Mouse (Mus musculus): ENCODE data around the gene Mapt.
A peak's percentile ranks its signal among the peaks of the same experiment; 100 is the strongest.

The Mapt gene

GRCm38 (mm10) chr11:104278222-104278621, 47.0 kb downstream of the Mapt start:
- peak; percentile 82 for DNase-seq (ENCODE audit: low read depth, low spot score)

- no peak for DNase-seq (ENCODE audit: low read depth, low spot score)
Observed at GRCm38 (mm10) chr11:104279049-104279448, 47.9 kb downstream of the Mapt start.

GRCm38 (mm10) chr11:104279538-104279937, 48.3 kb downstream of the Mapt start:
- DNase-seq (ENCODE audit: low read depth, low spot score), result no peak

GRCm38 (mm10) chr11:104281501-104281900, 50.3 kb downstream of the Mapt start:
- no peak for DNase-seq (ENCODE audit: low read depth, low spot score)

GRCm38 (mm10) chr11:104287113-104287512, 55.9 kb downstream of the Mapt start:
- no peak for DNase-seq (ENCODE audit: low read depth, low spot score)

DNA sequence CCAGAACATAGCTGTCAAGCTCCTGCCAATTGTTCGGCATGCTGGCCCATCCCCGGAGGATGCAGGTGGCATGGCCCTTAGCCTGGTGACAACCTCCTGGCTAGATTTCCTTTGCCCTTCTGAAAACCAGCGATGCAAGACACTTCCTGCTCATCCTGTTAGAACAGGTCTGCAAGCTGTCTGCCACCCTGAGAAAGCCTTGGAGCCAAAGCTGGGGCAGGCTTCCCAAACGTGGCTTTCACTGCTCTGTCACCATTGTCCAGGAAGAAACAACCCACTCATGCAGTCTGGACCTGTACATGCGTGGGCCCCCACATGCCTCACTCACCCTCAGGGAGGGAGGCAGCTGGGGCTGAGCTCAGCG, 57.6 kb downstream of the Mapt start:
- no peak for DNase-seq (ENCODE audit: low read depth, low spot score)

- peak; percentile 90 for DNase-seq (ENCODE audit: low read depth, low spot score)
Observed at GRCm38 (mm10) chr11:104289199-104290031, 58.2 kb downstream of the Mapt start.

GRCm38 (mm10) chr11:104292443-104293220, 61.4 kb downstream of the Mapt start:
- DNase-seq (ENCODE audit: low read depth, low spot score), result no peak

DNA sequence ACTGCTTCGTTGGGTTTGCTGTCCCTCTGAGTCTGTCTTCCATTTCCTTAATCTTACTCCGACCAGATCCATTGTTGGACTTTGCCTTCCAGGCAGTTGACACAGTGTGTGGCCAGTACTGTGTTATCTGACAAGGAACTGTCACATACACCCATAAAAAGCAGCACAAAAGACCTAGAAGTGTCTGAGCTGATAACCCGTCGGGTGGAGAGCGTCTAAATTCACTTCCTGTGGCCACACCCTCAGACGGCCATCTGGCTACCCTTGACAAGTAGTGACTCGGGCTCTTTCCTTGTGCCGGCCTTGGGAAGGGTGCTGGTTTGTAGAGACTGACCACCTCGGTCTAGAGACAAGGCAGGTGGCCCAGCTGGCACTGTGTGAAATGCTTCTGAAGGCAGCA, 62.1 kb downstream of the Mapt start:
- DNase-seq (ENCODE audit: low read depth, low spot score), result no peak

DNA sequence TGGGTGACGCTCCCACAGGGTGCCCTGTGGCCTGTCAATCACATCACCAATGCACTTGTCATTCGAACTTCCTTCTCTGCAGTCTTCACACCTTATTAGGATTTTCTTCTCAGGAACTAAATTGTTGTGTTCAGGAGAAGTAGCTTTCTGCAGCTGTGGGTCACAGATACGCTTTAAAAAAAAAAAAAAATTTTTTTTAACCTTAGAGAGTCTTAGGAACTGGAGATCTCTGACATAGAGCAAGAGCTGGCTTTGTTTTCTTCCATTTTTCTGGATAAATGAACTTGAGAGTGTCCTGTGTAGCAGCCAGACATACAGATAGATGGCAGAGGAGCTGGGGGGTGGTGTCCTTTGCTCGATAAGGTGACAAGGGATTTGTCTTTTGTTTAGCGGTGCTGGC, 64.0 kb downstream of the Mapt start:
- DNase-seq (ENCODE audit: low read depth, low spot score), result no peak

GRCm38 (mm10) chr11:104295656-104296055, 64.5 kb downstream of the Mapt start:
- DNase-seq (ENCODE audit: low read depth, low spot score), result peak; percentile 18

GRCm38 (mm10) chr11:104297671-104298070, 66.5 kb downstream of the Mapt start:
- DNase-seq (ENCODE audit: low read depth, low spot score), result no peak

DNA sequence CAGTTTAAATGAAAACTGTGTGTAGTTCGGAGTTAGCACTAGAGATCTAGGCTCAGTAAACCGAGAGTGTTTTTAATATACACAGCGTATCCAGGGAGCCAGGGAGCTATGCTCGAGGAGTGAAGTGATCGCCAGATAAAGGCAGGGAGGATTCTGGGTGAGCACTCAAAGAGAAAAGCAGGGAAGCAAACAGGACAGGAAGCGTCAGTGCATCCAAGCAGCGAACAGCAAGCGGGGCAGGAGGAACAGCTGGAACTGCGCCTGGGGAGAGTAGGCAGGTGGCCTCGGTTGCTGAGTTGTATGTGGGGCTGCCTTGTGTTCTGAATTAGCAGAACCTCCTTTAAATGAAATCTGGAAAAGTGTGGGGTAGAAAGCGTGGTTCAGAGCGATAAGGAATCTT, 71.4 kb downstream of the Mapt start:
- DNase-seq (ENCODE audit: low read depth, low spot score), result no peak

- no peak for DNase-seq (ENCODE audit: low read depth, low spot score)
Observed at GRCm38 (mm10) chr11:104303088-104303960, 72.1 kb downstream of the Mapt start.

DNA sequence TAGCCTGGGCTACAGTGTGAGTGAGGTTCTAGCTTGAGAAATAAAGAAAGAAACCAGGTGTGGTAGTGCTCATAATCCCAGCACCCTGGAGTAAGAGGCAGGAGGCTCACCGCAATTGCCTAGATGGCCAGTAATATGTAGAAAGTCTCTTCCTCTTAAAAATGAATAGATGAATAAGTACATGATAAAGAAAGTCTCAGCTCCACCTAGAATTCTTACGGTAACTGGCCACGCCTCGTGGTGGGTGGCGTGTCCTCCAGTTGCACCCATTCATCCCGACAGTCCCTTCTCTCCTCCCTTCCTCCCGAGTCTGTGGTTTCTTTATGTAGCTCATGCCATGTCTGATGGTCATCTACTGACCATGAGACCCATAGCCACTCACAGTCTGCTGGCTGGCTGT, 74.5 kb downstream of the Mapt start:
- no peak for DNase-seq (ENCODE audit: low read depth, low spot score)

- no peak for DNase-seq (ENCODE audit: low read depth, low spot score)
Observed at GRCm38 (mm10) chr11:104306483-104306882, 75.3 kb downstream of the Mapt start.

GRCm38 (mm10) chr11:104307136-104307535, 75.9 kb downstream of the Mapt start:
- DNase-seq (ENCODE audit: low read depth, low spot score), result no peak

GRCm38 (mm10) chr11:104309377-104310225, 78.4 kb downstream of the Mapt start:
- DNase-seq (ENCODE audit: low read depth, low spot score), result peak; percentile 27

- DNase-seq (ENCODE audit: low read depth, low spot score), result no peak
Observed at GRCm38 (mm10) chr11:104310226-104310887, 79.2 kb downstream of the Mapt start.

DNA sequence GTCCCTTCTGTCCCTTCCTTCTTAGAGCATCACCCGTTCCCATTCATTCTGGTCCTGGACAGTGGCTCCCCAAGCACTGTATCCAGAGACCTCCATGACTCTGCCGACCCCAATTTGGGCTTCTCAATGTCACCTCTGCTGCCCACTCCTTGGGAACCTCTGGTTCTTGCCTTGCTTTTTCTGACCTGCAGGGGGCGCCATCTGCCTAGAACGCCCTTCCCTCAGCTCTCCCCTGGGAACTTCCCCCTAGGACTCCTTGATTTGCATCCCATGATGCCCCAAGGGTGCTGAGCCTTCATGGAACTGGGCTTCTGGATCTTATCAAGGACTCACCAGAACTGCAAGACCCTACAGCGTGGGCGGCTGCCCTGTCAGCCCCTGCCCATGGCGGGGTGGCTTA, 80.5 kb downstream of the Mapt start:
- peak; percentile 45 for DNase-seq (ENCODE audit: low read depth, low spot score)

Data from A20 (cell line).